Mouse (Mus musculus) G1E (cell line): ENCODE measurements around the gene Agpat4. TPM values are rescaled to one million over a fixed set of nuclear protein-coding genes. Genes with fewer than 3 reads are reported as not detected.
A peak's percentile ranks its signal among the peaks of the same experiment; 100 is the strongest.

ENCODE experiments used
- ATAC-seq: 2 replicates; pipeline ENCODE4 v1.8.0; 2016; ENCODE audit warnings: mild to moderate bottlenecking; ENCODE audit not compliant: insufficient number of reproducible peaks, poor library complexity, low FRiP score, severe bottlenecking; ENCODE audit errors: extremely low read depth
- DNase-seq: peaks from one replicate; pipeline ENCODE4 v3.0.0; 2012; ENCODE audit warnings: low spot score
- H3K27me3 ChIP-seq: 2 replicates; pipeline ENCODE4 v1.6.1; 2012; ENCODE audit warnings: mild to moderate bottlenecking, low read length, inconsistent platforms; ENCODE audit not compliant: insufficient read depth
- H3K36me3 ChIP-seq: replicated peaks from 2 replicates; pipeline ENCODE3; 2012; ENCODE audit warnings: mild to moderate bottlenecking, inconsistent platforms
- H3K4me1 ChIP-seq: 2 replicates; pipeline ENCODE4 v1.6.1; 2012; ENCODE audit warnings: low read depth, low read length, inconsistent platforms, mixed read lengths; ENCODE audit not compliant: insufficient read depth
- H3K4me3 ChIP-seq: 2 replicates; pipeline ENCODE4 v1.5.1; 2012; ENCODE audit warnings: low read depth, mild to moderate bottlenecking, inconsistent platforms, low read length, moderate library complexity, mixed read lengths
- H3K9me3 ChIP-seq: replicated peaks from 2 replicates; pipeline ENCODE4 v1.6.1; 2012; ENCODE audit warnings: inconsistent platforms
- CTCF ChIP-seq: IDR thresholded peaks from 2 replicates; pipeline ENCODE4 v1.5.1; 2012; ENCODE audit warnings: low read depth, low read length, inconsistent platforms, mixed read lengths
- GATA1 ChIP-seq: IDR thresholded peaks from 2 replicates; pipeline ENCODE4 v1.6.1; 2012; ENCODE audit warnings: borderline replicate concordance, low read length, inconsistent platforms, mixed read lengths
- GATA2 ChIP-seq: IDR thresholded peaks from 2 replicates; pipeline ENCODE4 v1.6.1; 2012; ENCODE audit warnings: low read depth, low read length, inconsistent platforms, borderline replicate concordance
- POLR2AphosphoS5 ChIP-seq: IDR thresholded peaks from 2 replicates; pipeline ENCODE4 v1.6.1; 2012; ENCODE audit warnings: low read depth, low read length, inconsistent platforms; ENCODE audit not compliant: insufficient replicate concordance
- TAL1 ChIP-seq: conservative IDR thresholded peaks from 2 replicates; pipeline ENCODE4 v1.6.1; 2012; ENCODE audit warnings: low read depth, low read length, inconsistent platforms, mixed read lengths
- polyA plus RNA-seq: library from polyadenylated mRNA; stranded (reverse); fragments of >175 nt; gene quantifications from 2 replicates; pipeline ENCODE4 v1.2.3, GENCODE M21; 2012
- total RNA-seq, 2 experiments: library from RNA; stranded (forward) in 1 of 2; stranded (reverse) in 1 of 2; fragments of 200-1000 nt in 1 of 2; fragments of >200 nt in 1 of 2; fragmentation: Nextera tagmentation in 1 of 2; gene quantifications; 2 replicates each; pipeline ENCODE4 v1.2.3; 2014 to 2017

Gene Agpat4
- 14.0 and 15.9 TPM in 2 replicates for total RNA-seq (2014; fragmentation: Nextera tagmentation)
- total RNA-seq (2017) = 10.8 and 11.0 TPM in 2 replicates
- 6.0 and 7.5 TPM in 2 replicates for polyA plus RNA-seq

DNA sequence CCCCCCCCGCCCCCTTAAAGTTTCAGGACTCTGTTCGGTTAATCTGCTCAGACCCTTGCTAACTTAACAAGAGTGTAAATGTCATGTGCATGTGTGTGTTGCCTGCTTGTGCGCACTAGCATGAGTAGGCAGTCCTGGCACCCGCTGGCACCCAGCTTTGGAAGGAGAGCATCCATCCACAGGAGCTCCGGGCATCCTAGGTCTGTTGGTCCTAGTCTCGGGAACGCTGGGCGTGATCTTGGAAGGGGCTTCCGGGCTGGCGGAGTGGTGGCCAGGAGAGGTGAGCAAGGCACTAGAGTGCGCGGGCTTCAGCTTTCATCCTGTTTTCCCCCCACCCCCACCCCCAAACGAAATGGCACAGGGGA lies at the start of gene Agpat4:
Gene Agpat4, plus strand, starts transcription at position 144 of the 365 bp plus-strand sequence.
- TF ChIP-seq CTCF (no peak), POLR2AphosphoS5 (no peak), TAL1 (no peak), GATA1 (no peak), GATA2 (no peak)
- H3K27me3 ChIP-seq = no peaks in the 10 kb centered on the region
- H3K4me1 ChIP-seq = peaks cover 42% of the 10 kb centered on the region
- H3K4me3 ChIP-seq = peak within 1 kb of the TSS; percentile 75
- DNase-seq = peak; percentile 49
- peaks cover 5% of the 10 kb centered on the region; the same call in 1 of the 2 replicates for H3K9me3 ChIP-seq
- no peak for ATAC-seq
- H3K36me3 ChIP-seq = peaks cover 3% of the 10 kb centered on the region

DNA sequence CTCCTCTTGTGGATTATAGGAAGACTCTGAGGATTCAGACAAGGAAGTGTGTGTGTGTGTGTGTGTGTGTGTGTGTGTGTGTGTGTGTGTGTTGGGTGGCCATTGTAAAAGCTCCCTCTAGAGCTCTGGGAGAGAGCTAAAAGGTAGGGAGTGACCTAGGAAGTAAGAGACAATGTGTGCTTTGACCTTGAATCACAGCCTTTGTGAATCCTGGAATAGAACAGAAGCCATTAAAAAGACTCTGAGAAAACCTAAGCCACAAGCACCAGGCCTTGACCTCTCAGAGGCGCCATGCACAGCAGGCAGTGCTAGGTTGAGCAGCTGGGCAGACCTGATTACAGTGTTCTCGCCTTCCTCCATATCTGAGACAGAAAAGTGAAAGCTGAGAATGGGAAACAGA lies 41.7 kb upstream of the Agpat4 start:
- ATAC-seq (no peak), DNase-seq (no peak)
- TF ChIP-seq TAL1 = no peak
- H3K9me3 ChIP-seq = no peaks in the 10 kb centered on the region; the same call in 1 of the 2 replicates
- peaks cover 3% of the 10 kb centered on the region; the same call in 1 of the 2 replicates for H3K4me1 ChIP-seq
- peaks cover 5% of the 10 kb centered on the region for H3K27me3 ChIP-seq
- no peak overlapping the region for H3K4me3 ChIP-seq
- no peaks in the 10 kb centered on the region for H3K36me3 ChIP-seq

DNA sequence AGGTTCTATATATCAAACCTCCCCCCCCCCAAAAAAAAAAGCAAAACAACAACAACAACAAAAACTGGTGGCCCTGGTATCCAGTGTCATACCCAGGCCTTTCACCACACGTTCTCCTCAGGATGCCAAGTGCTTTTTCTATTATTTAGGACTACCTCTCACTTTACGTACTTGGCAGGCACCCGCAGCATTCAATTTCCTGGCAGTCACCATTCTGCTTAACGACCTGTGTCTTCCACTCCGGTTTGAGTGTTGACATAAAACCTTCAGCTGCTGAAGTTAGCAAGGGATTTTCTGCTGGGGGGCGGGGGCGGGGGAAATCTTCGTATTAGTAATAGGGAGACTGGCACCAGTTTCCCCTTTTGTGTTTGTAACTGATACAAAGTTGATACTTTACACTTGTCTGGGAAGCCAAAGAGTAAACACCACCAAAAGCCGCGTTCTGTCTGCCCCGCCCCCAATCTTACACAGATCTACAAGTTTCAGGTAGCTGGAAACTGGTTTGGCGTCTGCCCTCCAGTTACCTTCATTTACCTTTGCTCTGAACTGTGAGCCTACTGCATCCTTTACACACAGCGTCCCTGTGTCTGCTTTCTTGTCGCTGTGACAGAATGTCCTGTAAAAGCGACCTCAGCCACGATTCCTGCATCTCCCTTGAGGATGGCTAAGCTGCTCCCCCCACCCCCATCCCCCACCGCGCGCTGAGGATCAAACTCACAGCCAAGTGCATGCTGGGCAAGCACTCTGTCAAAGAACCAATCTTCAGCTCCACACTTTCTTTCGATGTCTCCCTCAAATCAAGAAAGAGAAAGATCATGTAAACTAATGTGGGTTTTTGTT lies 37.6 kb upstream of the Agpat4 start:
- Histone ChIP-seq H3K27me3 (peaks cover 17% of the 10 kb centered on the region), H3K4me3 (no peak overlapping the region), H3K4me1 (peaks cover 3% of the 10 kb centered on the region; the same call in 1 of the 2 replicates), H3K9me3 (no peaks in the 10 kb centered on the region), H3K36me3 (no peaks in the 10 kb centered on the region)
- DNase-seq (no peak), ATAC-seq (no peak)
- TF ChIP-seq TAL1 = no peak
- no peak for TF ChIP-seq POLR2AphosphoS5
- TF ChIP-seq GATA2 = no peak
- no peak for TF ChIP-seq CTCF
- TF ChIP-seq GATA1 = no peak

DNA sequence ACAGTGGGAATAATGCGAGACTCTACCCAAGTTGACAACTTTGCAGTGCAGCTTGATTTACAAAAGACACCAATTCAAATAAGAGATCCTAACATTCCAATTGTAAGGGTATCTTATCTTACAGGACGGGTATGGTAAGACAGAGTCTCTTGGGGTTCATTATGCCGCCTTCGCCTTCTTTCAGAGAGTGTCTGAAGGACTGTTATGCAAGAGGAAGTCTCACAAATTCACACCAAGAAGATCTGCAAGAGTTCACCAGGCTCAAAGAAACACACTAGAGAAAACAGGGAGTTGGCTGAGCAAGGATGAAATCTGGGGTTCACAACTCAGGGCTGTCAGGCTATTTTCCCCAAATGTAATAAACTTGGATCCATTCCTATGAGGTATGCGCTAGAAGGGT lies 36.3 kb upstream of the Agpat4 start:
- H3K4me3 ChIP-seq = no peak overlapping the region
- TF ChIP-seq GATA1 (no peak), CTCF (no peak), TAL1 (no peak), POLR2AphosphoS5 (no peak), GATA2 (no peak)
- H3K4me1 ChIP-seq = peaks cover 3% of the 10 kb centered on the region; the same call in 1 of the 2 replicates
- no peaks in the 10 kb centered on the region for H3K36me3 ChIP-seq
- ATAC-seq = no peak
- no peak for DNase-seq
- no peaks in the 10 kb centered on the region for H3K9me3 ChIP-seq
- H3K27me3 ChIP-seq = peaks cover 17% of the 10 kb centered on the region

DNA sequence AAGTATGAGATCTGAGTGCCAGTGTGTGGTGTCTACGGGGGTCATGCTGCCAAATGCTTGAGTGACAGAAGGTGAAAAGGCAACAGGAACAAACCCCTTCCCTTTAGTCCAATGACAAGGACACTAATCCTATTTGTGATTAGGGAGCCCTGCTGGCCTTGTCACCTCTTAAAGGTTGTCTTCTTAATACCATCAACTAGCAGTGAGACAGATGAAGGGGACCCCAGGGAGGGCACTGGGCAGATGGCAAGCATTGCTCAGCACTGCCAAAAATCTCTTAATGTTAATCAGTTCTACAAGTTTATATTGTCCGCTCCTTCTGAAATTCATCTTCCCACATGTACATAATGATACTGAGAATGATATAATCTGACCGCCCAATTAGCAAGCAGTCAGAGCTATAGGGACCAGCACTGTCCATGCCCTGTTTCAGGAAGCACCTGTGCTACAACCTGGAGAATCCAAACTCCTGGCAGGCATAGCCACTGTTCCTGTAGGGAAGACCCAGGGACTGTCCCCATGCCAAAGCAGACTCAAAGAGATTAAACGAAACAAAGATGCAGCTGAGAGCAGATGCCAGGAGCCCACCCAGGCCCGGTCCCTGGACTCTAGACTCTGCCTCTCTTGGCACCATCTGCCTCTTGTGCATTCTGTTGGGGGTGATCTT lies 28.1 kb upstream of the Agpat4 start:
- DNase-seq (no peak), ATAC-seq (no peak)
- no peak overlapping the region for H3K4me3 ChIP-seq
- H3K4me1 ChIP-seq = no peaks in the 10 kb centered on the region
- 0 out of 2 replicates have a peak, but pooled peaks cover 4% of the 10 kb centered on the region for H3K9me3 ChIP-seq
- TF ChIP-seq POLR2AphosphoS5 (no peak), GATA1 (no peak), CTCF (no peak), GATA2 (no peak), TAL1 (no peak)
- H3K27me3 ChIP-seq = peaks cover 22% of the 10 kb centered on the region
- H3K36me3 ChIP-seq = no peaks in the 10 kb centered on the region

DNA sequence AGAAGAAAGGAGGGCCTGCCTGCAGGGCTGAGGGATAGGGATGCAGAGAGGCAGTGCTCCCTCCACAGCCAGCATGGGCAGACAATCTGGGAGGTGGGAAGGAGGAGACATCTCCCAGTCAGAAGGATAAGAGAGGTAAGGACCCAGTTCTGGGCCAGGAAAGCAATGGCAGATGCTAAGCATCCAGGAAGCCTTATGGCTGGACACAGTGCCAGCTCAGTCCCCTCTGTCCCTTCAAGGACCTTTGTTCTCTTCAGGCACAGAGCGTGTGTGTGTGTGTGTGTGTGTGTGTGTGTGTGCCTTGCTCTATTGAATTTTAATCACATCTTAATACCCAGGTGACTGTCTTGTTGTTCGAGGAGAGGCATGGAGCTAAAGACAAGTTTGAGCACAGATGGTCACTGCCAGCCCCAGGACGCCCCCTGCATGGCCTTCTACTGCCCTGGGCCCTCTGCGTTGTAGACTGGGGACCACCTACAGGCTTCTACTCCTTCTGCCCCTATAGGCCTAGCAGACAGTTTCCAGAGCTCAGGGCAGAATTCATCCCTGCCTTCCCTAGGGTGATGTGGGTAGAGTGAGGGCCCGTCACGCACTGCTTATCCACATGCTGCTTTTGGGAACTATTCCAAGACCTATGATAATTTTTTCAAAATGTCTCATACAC lies 25.5 kb upstream of the Agpat4 start:
- TF ChIP-seq TAL1 (no peak), CTCF (no peak), POLR2AphosphoS5 (no peak), GATA2 (no peak), GATA1 (no peak)
- DNase-seq (no peak), ATAC-seq (no peak)
- no peaks in the 10 kb centered on the region for H3K36me3 ChIP-seq
- no peaks in the 10 kb centered on the region for H3K4me1 ChIP-seq
- H3K4me3 ChIP-seq = no peak overlapping the region
- peaks cover 20% of the 10 kb centered on the region for H3K27me3 ChIP-seq
- 0 out of 2 replicates have a peak, but pooled peaks cover 4% of the 10 kb centered on the region for H3K9me3 ChIP-seq
